Mouse (Mus musculus): Measurements from ENCODE around the gene Rorb. TPM values are rescaled to one million over a fixed set of nuclear protein-coding genes. Genes with fewer than 3 reads are reported as not detected.

The Rorb gene
- polyA plus RNA-seq (2012; rRNA removed), result 3.9 and 4.9 TPM in 2 replicates

DNA sequence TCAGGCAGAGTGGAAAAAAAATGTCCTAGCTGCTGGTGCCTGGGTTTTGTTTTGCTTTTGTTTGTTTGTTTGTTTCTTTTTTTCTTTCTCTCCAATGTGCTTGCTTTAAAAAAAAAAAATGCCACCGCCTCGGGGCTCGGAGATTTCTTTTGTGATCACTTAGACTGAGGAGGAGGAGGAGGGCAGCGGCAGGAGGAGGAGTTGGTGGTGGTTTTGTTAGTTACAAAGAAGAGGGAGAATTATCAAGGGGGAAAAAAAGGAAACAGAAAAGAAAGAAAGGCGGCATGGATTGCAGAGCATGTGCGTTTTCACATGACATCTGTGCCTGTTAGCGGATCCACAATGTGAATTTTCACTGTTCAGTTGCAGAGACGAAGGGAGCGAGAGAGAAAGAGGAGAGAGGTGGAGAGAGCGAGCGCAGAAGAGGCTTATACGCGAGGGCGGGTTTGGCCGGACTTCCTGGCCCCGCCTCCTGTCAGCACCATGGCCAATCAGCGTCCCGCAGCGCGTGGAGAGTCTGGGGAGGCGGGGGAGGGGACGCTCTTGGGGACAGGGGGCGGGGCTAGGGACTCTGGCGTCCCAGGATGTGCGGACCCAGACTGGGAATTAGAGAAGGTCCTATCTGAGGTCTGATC lies at the start of gene Rorb:
Rorb (minus strand) TSS at position 404 of the 635 bp plus-strand sequence.
- H3K27ac ChIP-seq (ENCODE audit: insufficient read depth, low read length), result no peak within 1 kb of the TSS
- H3K27me3 ChIP-seq (ENCODE audit: control insufficient read depth, insufficient read depth, low read length), result no peaks in the 10 kb centered on the region
- no peak for TF ChIP-seq CTCF (IDR thresholded peaks at IDR 0.05; ENCODE audit: borderline replicate concordance, insufficient read depth, low read depth, low read length)
- peak; percentile 31; the same call in 1 of the 2 replicates for TF ChIP-seq POLR2A (IDR thresholded peaks at IDR 0.05; ENCODE audit: borderline replicate concordance, insufficient read depth, low read length)
- peak within 1 kb of the TSS; percentile 69 for H3K4me3 ChIP-seq (replicated peaks; ENCODE audit: insufficient read depth, low read depth, low read length)
- no peaks in the 10 kb centered on the region for H3K4me1 ChIP-seq (ENCODE audit: control insufficient read depth, insufficient read depth, low read length)
- under 1% methylated on average over 25 of the region's 25 CpGs for WGBS
- DNase-seq, result peak; percentile 75 to 77

DNA sequence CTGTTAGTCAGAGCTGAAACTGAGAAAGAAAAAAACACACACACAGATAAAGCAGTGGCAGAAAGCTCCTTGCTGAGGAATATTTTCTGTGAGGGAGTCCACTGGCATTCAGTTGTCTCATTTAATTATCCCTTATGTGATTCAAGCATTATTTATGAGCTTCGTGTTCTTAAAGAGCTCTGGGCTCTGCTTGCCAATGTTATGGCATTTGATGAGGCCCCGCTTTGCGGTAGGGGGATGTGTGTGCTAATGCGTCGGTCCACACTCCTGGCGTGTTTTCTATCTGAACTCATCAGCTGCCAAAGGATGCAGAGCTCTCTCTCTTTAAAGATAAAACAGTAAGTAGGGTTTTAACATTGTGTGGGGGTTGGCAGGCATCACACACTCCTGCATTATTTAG lies 37.9 kb upstream of the Rorb start:
- DNase-seq, result no peak
- WGBS, result 19% methylated on average over 6 of the region's 6 CpGs
- no peak overlapping the region for H3K4me3 ChIP-seq (replicated peaks; ENCODE audit: insufficient read depth, low read depth, low read length)
- H3K4me1 ChIP-seq (ENCODE audit: control insufficient read depth, insufficient read depth, low read length), result no peaks in the 10 kb centered on the region
- no peak for TF ChIP-seq CTCF (IDR thresholded peaks at IDR 0.05; ENCODE audit: borderline replicate concordance, insufficient read depth, low read depth, low read length)
- no peak overlapping the region for H3K27ac ChIP-seq (ENCODE audit: insufficient read depth, low read length)
- no peaks in the 10 kb centered on the region for H3K27me3 ChIP-seq (ENCODE audit: control insufficient read depth, insufficient read depth, low read length)

DNA sequence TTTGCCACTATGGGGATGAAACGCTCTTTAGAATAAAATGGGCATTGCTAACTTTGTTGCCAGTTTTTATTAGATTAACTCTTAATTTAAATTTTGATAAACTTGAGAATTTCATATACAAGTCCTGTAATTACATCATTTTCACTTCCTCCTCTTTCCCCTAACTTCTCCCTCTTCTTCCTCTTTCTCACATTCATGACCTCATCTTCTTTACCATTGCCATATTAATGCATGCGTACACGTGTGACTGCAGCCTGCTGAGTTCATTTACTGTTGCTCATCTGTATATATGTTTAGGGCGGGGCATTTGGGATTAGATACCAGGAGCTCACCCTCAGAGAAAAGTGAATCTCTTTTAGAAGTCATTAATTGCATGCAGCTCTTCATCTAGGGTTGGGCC lies 33.5 kb upstream of the Rorb start:
- TF ChIP-seq CTCF (IDR thresholded peaks at IDR 0.05; ENCODE audit: borderline replicate concordance, insufficient read depth, low read depth, low read length) (no peak), POLR2A (IDR thresholded peaks at IDR 0.05; ENCODE audit: borderline replicate concordance, insufficient read depth, low read length) (no peak)
- 89% methylated on average over 4 of the region's 4 CpGs for WGBS
- DNase-seq, result no peak
- no peak overlapping the region for H3K4me3 ChIP-seq (replicated peaks; ENCODE audit: insufficient read depth, low read depth, low read length)
- H3K27me3 ChIP-seq (ENCODE audit: control insufficient read depth, insufficient read depth, low read length), result no peaks in the 10 kb centered on the region
- H3K4me1 ChIP-seq (ENCODE audit: control insufficient read depth, insufficient read depth, low read length), result no peaks in the 10 kb centered on the region
- H3K27ac ChIP-seq (ENCODE audit: insufficient read depth, low read length), result no peak overlapping the region

DNA sequence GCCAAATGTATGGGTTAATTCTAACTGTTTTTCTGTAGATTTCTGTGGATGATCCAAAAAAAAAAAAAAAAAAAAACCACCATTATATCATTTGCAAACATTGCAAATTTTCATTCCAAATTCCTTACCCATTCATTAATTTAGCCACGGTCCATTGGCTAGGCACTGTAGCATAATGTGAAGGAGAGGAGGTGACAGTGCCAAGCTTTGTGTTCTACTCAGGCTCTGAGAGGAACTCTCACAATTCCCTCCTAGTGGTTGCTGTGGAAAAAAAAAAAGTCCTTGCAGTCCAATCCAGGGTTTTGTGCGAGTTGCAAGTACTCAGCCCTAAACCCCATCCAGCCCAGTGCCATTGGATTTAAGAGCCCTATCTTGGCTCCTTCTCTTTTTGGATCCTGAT lies 25.9 kb upstream of the Rorb start:
- 6% methylated on average over 2 of the region's 2 CpGs for WGBS

DNA sequence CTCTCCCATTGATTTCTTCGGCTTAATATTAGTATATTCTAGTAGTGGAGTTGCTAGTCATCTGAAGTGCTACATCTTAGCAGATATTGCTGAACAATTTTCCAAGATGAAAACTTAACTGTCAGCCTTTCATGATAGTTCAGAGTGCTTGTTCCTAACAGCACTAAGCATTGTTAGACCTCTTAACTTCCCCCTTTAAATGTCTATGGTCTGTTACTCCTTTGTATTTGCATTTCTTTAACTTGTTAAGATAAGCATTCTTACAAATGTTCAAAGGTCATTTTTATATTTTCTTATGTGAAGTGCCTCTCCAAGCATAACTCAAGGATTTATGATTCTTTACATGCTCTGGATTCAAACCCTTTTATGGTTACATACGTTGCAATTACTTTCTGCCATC lies 24.8 kb upstream of the Rorb start:
- DNase-seq, result no peak
- TF ChIP-seq POLR2A (IDR thresholded peaks at IDR 0.05; ENCODE audit: borderline replicate concordance, insufficient read depth, low read length) (no peak), CTCF (IDR thresholded peaks at IDR 0.05; ENCODE audit: borderline replicate concordance, insufficient read depth, low read depth, low read length) (no peak)
- Histone ChIP-seq H3K4me3 (replicated peaks; ENCODE audit: insufficient read depth, low read depth, low read length) (no peak overlapping the region), H3K4me1 (ENCODE audit: control insufficient read depth, insufficient read depth, low read length) (no peaks in the 10 kb centered on the region), H3K27ac (ENCODE audit: insufficient read depth, low read length) (no peak overlapping the region), H3K27me3 (ENCODE audit: control insufficient read depth, insufficient read depth, low read length) (no peaks in the 10 kb centered on the region)
- WGBS, result 91% methylated on average over 2 of the region's 2 CpGs

More for the DNA sequence above, 25.9 kb upstream of the Rorb start:
- DNase-seq, result peak in 1 of 2 experiments; percentile 1
- no peak overlapping the region for H3K27ac ChIP-seq (ENCODE audit: insufficient read depth, low read length)
- TF ChIP-seq POLR2A (IDR thresholded peaks at IDR 0.05; ENCODE audit: borderline replicate concordance, insufficient read depth, low read length), result no peak
- no peak for TF ChIP-seq CTCF (IDR thresholded peaks at IDR 0.05; ENCODE audit: borderline replicate concordance, insufficient read depth, low read depth, low read length)
- H3K4me3 ChIP-seq (replicated peaks; ENCODE audit: insufficient read depth, low read depth, low read length), result no peak overlapping the region
- H3K27me3 ChIP-seq (ENCODE audit: control insufficient read depth, insufficient read depth, low read length), result no peaks in the 10 kb centered on the region
- H3K4me1 ChIP-seq (ENCODE audit: control insufficient read depth, insufficient read depth, low read length), result no peaks in the 10 kb centered on the region

DNA sequence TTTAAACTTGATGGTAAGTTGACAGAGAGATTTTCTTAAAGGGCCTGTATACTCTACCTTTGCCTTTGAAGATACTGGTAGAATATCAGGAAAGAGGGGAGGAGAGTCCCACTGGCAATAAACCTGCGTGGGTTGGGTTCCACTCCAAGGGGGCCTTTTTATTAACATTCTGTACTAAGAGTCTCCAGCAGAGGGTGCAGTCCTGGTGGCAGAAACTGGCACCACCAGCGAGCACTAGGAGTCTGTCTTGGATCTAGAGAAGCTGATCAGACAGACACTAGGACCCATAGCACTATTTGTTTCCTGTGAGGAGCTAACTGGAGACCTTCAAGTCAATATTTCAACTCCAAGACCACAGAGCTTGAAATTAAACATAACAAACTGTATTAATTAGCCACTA lies 11.3 kb upstream of the Rorb start:
- 45% methylated on average over 2 of the region's 2 CpGs for WGBS
- no peak overlapping the region for H3K4me3 ChIP-seq (replicated peaks; ENCODE audit: insufficient read depth, low read depth, low read length)
- TF ChIP-seq POLR2A (IDR thresholded peaks at IDR 0.05; ENCODE audit: borderline replicate concordance, insufficient read depth, low read length) (no peak), CTCF (IDR thresholded peaks at IDR 0.05; ENCODE audit: borderline replicate concordance, insufficient read depth, low read depth, low read length) (no peak)
- no peaks in the 10 kb centered on the region for H3K27me3 ChIP-seq (ENCODE audit: control insufficient read depth, insufficient read depth, low read length)
- H3K4me1 ChIP-seq (ENCODE audit: control insufficient read depth, insufficient read depth, low read length), result no peaks in the 10 kb centered on the region
- no peak overlapping the region for H3K27ac ChIP-seq (ENCODE audit: insufficient read depth, low read length)
- DNase-seq, result no peak

DNA sequence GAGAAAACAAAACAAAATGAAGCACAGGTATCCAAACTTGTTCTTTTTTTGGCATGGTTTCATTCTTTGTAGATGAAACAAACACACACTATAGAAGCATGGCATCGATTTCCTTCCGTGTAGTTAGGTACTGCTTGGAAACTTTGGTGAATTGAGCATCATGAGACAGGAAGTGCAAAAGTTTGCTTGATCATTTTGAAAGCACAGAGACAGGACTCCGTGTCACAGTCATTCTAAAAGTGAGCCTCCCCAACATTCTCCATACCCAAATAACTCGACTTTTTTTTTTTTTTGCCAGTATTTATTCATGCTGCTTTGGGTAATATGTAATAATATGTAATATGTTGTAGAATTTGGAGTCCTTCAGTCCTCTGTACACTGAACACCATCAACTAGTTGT lies 1.2 kb upstream of the Rorb start:
- TF ChIP-seq POLR2A (IDR thresholded peaks at IDR 0.05; ENCODE audit: borderline replicate concordance, insufficient read depth, low read length) (no peak), CTCF (IDR thresholded peaks at IDR 0.05; ENCODE audit: borderline replicate concordance, insufficient read depth, low read depth, low read length) (no peak)
- DNase-seq, result no peak
- H3K27ac ChIP-seq (ENCODE audit: insufficient read depth, low read length), result no peak overlapping the region
- no peaks in the 10 kb centered on the region for H3K4me1 ChIP-seq (ENCODE audit: control insufficient read depth, insufficient read depth, low read length)
- H3K27me3 ChIP-seq (ENCODE audit: control insufficient read depth, insufficient read depth, low read length), result no peaks in the 10 kb centered on the region
- no peak overlapping the region for H3K4me3 ChIP-seq (replicated peaks; ENCODE audit: insufficient read depth, low read depth, low read length)
- 57% methylated on average over 4 of the region's 4 CpGs for WGBS

DNA sequence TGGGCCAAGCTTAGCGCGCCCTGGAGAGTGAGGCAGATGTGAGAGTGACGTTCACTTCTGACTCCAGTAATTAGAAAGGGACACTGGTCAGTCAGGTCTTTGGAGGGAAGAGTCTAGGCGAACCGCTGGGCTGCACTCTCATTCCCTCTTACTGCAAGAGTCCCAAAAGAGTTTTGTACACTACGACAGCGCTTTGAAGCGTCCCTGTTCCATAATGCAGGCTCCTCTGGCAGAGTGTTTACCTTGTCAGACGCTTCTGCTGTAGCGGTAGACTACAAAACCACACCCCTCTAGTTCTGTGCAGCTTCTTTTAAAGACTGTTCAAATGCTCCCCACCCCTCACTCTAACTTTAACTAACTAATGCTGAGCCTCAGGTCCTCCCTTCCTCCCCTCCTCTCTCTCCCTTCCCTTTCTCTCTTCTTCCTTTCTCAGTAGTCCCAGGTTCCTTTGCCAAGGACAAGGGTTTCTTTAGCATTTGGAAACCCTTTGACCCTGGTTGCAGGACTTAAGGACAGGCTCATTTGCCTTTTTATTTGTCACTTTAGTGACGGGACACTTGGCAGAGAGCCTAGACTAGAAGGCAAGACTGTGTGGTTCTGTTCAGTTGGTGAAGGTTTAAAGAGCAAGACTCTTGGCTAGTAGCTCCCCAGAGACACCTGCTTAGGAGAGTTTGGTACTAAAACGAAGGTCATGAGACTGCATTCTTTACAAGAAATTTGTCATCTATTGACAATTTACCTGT lies 603 bp upstream of the Rorb start:
- TF ChIP-seq POLR2A (IDR thresholded peaks at IDR 0.05; ENCODE audit: borderline replicate concordance, insufficient read depth, low read length), result no peak
- DNase-seq, result no peak
- WGBS, result 3% methylated on average over 12 of the region's 12 CpGs
- peak overlapping the region; percentile 69 for H3K4me3 ChIP-seq (replicated peaks; ENCODE audit: insufficient read depth, low read depth, low read length)
- H3K4me1 ChIP-seq (ENCODE audit: control insufficient read depth, insufficient read depth, low read length), result no peaks in the 10 kb centered on the region
- no peaks in the 10 kb centered on the region for H3K27me3 ChIP-seq (ENCODE audit: control insufficient read depth, insufficient read depth, low read length)
- H3K27ac ChIP-seq (ENCODE audit: insufficient read depth, low read length), result no peak overlapping the region
